Mouse (Mus musculus) heart, postnatal 10 days (tissue): ENCODE measurements around the gene Klk11. TPM values are rescaled to one million over a fixed set of nuclear protein-coding genes. Genes with fewer than 3 reads are reported as not detected.

Experiments
- DNase-seq, 2 experiments: peaks; one replicate each; pipeline ENCODE4 v3.0.0; 2021
- intact Hi-C: fragments of 180-260 bp; cut with DNase I; formaldehyde crosslinking; loops from one replicate; pipeline ENCODE4 v1.15.1; 2025
- total RNA-seq, 2 experiments: library from RNA; stranded (reverse); gene quantifications; 2 replicates each; pipeline ENCODE4 v1.2.3; 2021

The Klk11 gene
- total RNA-seq, 2 experiments from 2014 or later, result not detected

- no peak for DNase-seq
- intact Hi-C loops, result loop anchor here (2.0 kb wide), 1 partner anchor 106 kb away; no protein-coding TSS in a partner anchor
Observed at GRCm38 (mm10) chr7:43789295-43789694, 14.9 kb downstream of the Klk11 start.

- intact Hi-C loops, result no loop called here
- no peak for DNase-seq
Observed at GRCm38 (mm10) chr7:43791591-43791990, 17.2 kb downstream of the Klk11 start, which contains the start of gene Klk9. Gene Klk9 (plus strand): TSS chr7:43791891.

GRCm38 (mm10) chr7:43796355-43796754, 22.0 kb downstream of the Klk11 start:
- intact Hi-C loops, result no loop called here
- peak; percentile 19 to 32 for DNase-seq

- peak in 1 of 2 experiments; percentile 16 for DNase-seq
- intact Hi-C loops, result no loop called here
Observed at GRCm38 (mm10) chr7:43797333-43797769, 22.9 kb downstream of the Klk11 start, which contains the start of gene Klk8. Gene Klk8 (plus strand): TSS chr7:43797577.

GRCm38 (mm10) chr7:43797844-43798462, 23.5 kb downstream of the Klk11 start:
- DNase-seq, result peak; percentile 15 to 16
- intact Hi-C loops, result no loop called here

GRCm38 (mm10) chr7:43799876-43800275, 25.5 kb downstream of the Klk11 start:
- intact Hi-C loops, result no loop called here
- DNase-seq, result no peak

- intact Hi-C loops, result no loop called here
Observed at GRCm38 (mm10) chr7:43810994-43811393, 36.6 kb downstream of the Klk11 start, which contains the start of gene Klk7. Gene Klk7 (plus strand): TSS chr7:43811294.

GRCm38 (mm10) chr7:43815211-43815610, 40.8 kb downstream of the Klk11 start:
- no peak for DNase-seq
- intact Hi-C loops, result no loop called here

More at GRCm38 (mm10) chr7:43810994-43811393, 36.6 kb downstream of the Klk11 start, which contains the start of gene Klk7:
- no peak for DNase-seq

GRCm38 (mm10) chr7:43816746-43817145, 42.3 kb downstream of the Klk11 start:
- intact Hi-C loops, result no loop called here
- no peak for DNase-seq

- intact Hi-C loops, result no loop called here
- no peak for DNase-seq
Observed at GRCm38 (mm10) chr7:43821581-43821980, 47.2 kb downstream of the Klk11 start.

GRCm38 (mm10) chr7:43824199-43824598, 49.8 kb downstream of the Klk11 start, which contains the start of gene Klk6:
Gene Klk6 (plus strand): TSS chr7:43824499.
- no peak for DNase-seq
- intact Hi-C loops, result no loop called here

- no peak for DNase-seq
- intact Hi-C loops, result no loop called here
Observed at GRCm38 (mm10) chr7:43826056-43826455, 51.7 kb downstream of the Klk11 start.

- intact Hi-C loops, result no loop called here
- DNase-seq, result no peak
Observed at GRCm38 (mm10) chr7:43827706-43828105, 53.3 kb downstream of the Klk11 start.

Other genes with a start within 250 kb of the Klk11 start
- 1 to 10 TPM; 2.2 to 2.3 TPM for gene Cd33, start 230.2 kb upstream of the Klk11 start, total RNA-seq
- gene Zfp658, start 212.3 kb upstream of the Klk11 start, total RNA-seq, result 1 to 10 TPM in 1 of 2 experiments, under 1 TPM in 1; 0.81 to 1.5 TPM
- gene Zfp719, start 195.0 kb upstream of the Klk11 start, total RNA-seq, result 1 to 10 TPM; 9.2 to 9.5 TPM
- not detected for gene Zfp819, start 167.4 kb upstream of the Klk11 start, total RNA-seq
- not detected for gene Ceacam18, start 139.9 kb upstream of the Klk11 start, total RNA-seq
- gene Siglece, start 114.4 kb upstream of the Klk11 start, total RNA-seq, result under 1 TPM; 0.81 to 0.94 TPM
- 1 to 10 TPM; 4.8 to 5.4 TPM for gene Ctu1, start 102.6 kb upstream of the Klk11 start, total RNA-seq
- gene Klk14, start 84.2 kb upstream of the Klk11 start, total RNA-seq, result not detected
- gene Klk13, start 62.0 kb upstream of the Klk11 start, total RNA-seq, result not detected
- gene Klk12, start 5.7 kb upstream of the Klk11 start, total RNA-seq, result not detected
- gene Klk10, start 6.4 kb downstream of the Klk11 start, total RNA-seq, result not detected
- not detected for gene Klk9, start 17.3 kb downstream of the Klk11 start, total RNA-seq
- 10 to 100 TPM; 13.0 to 19.9 TPM for gene Klk8, start 23.0 kb downstream of the Klk11 start, total RNA-seq
- not detected for gene Klk7, start 36.7 kb downstream of the Klk11 start, total RNA-seq
- not detected for gene Klk6, start 49.9 kb downstream of the Klk11 start, total RNA-seq
- not detected for gene Klk5, start 67.4 kb downstream of the Klk11 start, total RNA-seq
- gene Klk4, start 106.6 kb downstream of the Klk11 start, total RNA-seq, result not detected
- gene Klk15, start 159.1 kb downstream of the Klk11 start, total RNA-seq, result not detected
- not detected for gene Klk1b8, start 176.1 kb downstream of the Klk11 start, total RNA-seq
- gene Klk1b1, start 192.1 kb downstream of the Klk11 start, total RNA-seq, result not detected
- not detected for gene Klk1b9, start 201.5 kb downstream of the Klk11 start, total RNA-seq
- gene Klk1b11, start 221.3 kb downstream of the Klk11 start, total RNA-seq, result not detected
- gene Klk1b26, start 237.6 kb downstream of the Klk11 start, total RNA-seq, result not detected